Mouse (Mus musculus) stomach, embryonic 14.5 days (tissue): ENCODE data around the gene Sgtb. TPM values are rescaled to one million over a fixed set of nuclear protein-coding genes. Genes with fewer than 3 reads are reported as not detected.
A peak's percentile ranks its signal among the peaks of the same experiment; 100 is the strongest.

Experiments
- ATAC-seq: fragments of 200-750 bp; cut with Nextera tagmentation; 2 replicates; pipeline ENCODE4 v1.8.0; 2017; ENCODE audit warnings: low read depth, moderate TSS enrichment; ENCODE audit not compliant: insufficient number of reproducible peaks, insufficient read depth, low FRiP score
- H3K27ac ChIP-seq: fragments of 300-500 bp; sonication (generic); 2 replicates; pipeline ENCODE4 v1.5.1; 2014; ENCODE audit warnings: mild to moderate bottlenecking, low read length, moderate library complexity, mixed read lengths
- H3K27me3 ChIP-seq: fragments of 300-500 bp; sonication (generic); 2 replicates; pipeline ENCODE4 v1.6.1; 2014; ENCODE audit warnings: low read length, control low read depth, mixed read lengths; ENCODE audit not compliant: control insufficient read depth, insufficient read depth
- H3K36me3 ChIP-seq: fragments of 300-500 bp; sonication (generic); 2 replicates; pipeline ENCODE4 v1.6.1; 2014; ENCODE audit warnings: mild to moderate bottlenecking, control low read depth, low read length, moderate library complexity, mixed read lengths; ENCODE audit not compliant: control insufficient read depth, insufficient read depth
- H3K4me1 ChIP-seq: fragments of 300-500 bp; sonication (generic); 2 replicates; pipeline ENCODE4 v1.6.1; 2014; ENCODE audit warnings: low read length, control low read depth, mixed read lengths; ENCODE audit not compliant: control insufficient read depth, insufficient read depth
- H3K4me2 ChIP-seq: fragments of 300-500 bp; sonication (generic); replicated peaks from 2 replicates; pipeline ENCODE4 v1.6.1; 2014; ENCODE audit warnings: low read depth, low read length, control low read depth
- H3K4me3 ChIP-seq: fragments of 300-500 bp; sonication (generic); 2 replicates; pipeline ENCODE4 v1.5.1; 2014; ENCODE audit warnings: low read depth, low read length, control low read depth
- H3K9ac ChIP-seq: fragments of 300-500 bp; sonication (generic); replicated peaks from 2 replicates; pipeline ENCODE4 v1.6.1; 2014; ENCODE audit warnings: low read depth, mild to moderate bottlenecking, control low read depth, low read length, moderate library complexity, mixed read lengths
- H3K9me3 ChIP-seq: fragments of 300-500 bp; sonication (generic); 2 replicates; pipeline ENCODE4 v1.6.1; 2016; ENCODE audit warnings: low read depth, low read length, control low read depth; ENCODE audit not compliant: control insufficient read depth
- WGBS: fragments of 180-500 bp; shearing (Covaris S2); extraction: QIAGEN DNeasy Blood & Tissue Kit; methylation state at CpG from one replicate; pipeline ENCODE4 v1.1.7; 2014; 5-methylcytosine and 5-hydroxymethylcytosine counted together
- polyA plus RNA-seq: library from polyadenylated mRNA; unstranded; fragments of >200 nt; fragmentation: Nextera tagmentation; extraction: Ambion mirVana; gene quantifications from 2 replicates; pipeline ENCODE4 v1.2.1, GENCODE M21; 2014

Sgtb gene
- polyA plus RNA-seq: 6.0 and 7.2 TPM in 2 replicates

DNA sequence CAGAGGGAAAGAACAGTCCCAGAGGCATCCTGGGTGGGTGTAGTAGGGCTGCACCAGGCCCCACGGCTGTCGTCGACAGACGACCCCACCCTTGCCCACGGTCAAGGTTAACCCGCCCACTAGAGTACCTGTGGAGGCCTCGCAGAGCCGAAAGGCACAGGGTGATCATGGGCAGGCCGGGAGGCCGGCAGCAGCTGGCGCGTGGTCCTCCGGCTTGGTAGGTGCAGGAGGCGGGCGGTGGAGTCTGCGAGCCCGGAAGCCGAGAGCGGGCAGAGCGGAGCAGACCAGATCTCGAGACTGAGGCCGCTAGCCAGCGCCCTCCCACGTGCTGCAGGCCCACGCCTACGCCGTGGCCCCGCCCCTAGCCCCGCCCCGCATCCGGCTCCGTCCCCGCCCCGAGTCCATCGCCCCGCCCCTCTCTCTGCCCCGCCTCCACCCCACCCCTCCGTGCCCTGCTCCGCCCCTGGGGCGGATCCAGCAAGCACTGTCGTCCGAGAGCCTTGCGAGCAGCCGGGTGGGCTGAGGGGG lies at the start of gene Sgtb, which contains the start of gene Nln:
Gene Sgtb (plus strand): TSS at position 454 of the 528 bp plus-strand sequence.
Gene Nln (minus strand): TSS at position 327 of the 528 bp plus-strand sequence.
- peak within 1 kb of the TSS; percentile 78 for H3K4me2 ChIP-seq
- H3K27me3 ChIP-seq: no peaks in the 10 kb centered on the region
- H3K9me3 ChIP-seq: no peaks in the 10 kb centered on the region
- peak; percentile 98 for ATAC-seq
- no peaks in the 10 kb centered on the region; the same call in 1 of the 2 replicates for H3K36me3 ChIP-seq
- H3K4me3 ChIP-seq: peak within 1 kb of the TSS; percentile 79
- peak within 1 kb of the TSS; percentile 61; the same call in 1 of the 2 replicates for H3K27ac ChIP-seq
- 1% methylated on average over 37 of the region's 44 CpGs for WGBS
- peak within 1 kb of the TSS; percentile 64 for H3K9ac ChIP-seq
- no peaks in the 10 kb centered on the region for H3K4me1 ChIP-seq

DNA sequence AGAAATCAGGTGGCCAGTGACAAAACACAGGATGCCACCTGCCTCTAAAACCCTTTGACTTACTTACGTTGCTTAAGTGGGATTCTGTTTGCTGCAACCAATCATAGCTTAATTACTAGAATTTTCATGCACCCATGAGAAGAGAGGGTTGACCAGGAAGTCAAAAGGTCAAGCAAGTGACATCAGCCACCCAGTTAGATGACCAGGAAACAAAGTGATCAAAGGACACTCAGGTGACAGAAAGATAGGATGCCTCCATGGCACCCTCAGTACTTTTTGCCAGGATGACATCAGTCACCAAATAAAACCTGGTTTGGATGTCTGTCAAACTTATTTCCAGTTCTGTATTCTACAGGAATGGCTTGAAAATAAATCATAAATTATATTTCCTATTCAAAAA lies 49.3 kb upstream of the Sgtb start:
- no peaks in the 10 kb centered on the region; the same call in 1 of the 2 replicates for H3K36me3 ChIP-seq
- H3K4me3 ChIP-seq: no peak overlapping the region
- 68% methylated on average over 1 of the region's 1 CpGs for WGBS
- H3K27me3 ChIP-seq: no peaks in the 10 kb centered on the region
- H3K27ac ChIP-seq: no peak overlapping the region
- ATAC-seq: no peak
- no peak overlapping the region for H3K4me2 ChIP-seq
- H3K9me3 ChIP-seq: no peaks in the 10 kb centered on the region
- H3K9ac ChIP-seq: no peak overlapping the region
- H3K4me1 ChIP-seq: no peaks in the 10 kb centered on the region

DNA sequence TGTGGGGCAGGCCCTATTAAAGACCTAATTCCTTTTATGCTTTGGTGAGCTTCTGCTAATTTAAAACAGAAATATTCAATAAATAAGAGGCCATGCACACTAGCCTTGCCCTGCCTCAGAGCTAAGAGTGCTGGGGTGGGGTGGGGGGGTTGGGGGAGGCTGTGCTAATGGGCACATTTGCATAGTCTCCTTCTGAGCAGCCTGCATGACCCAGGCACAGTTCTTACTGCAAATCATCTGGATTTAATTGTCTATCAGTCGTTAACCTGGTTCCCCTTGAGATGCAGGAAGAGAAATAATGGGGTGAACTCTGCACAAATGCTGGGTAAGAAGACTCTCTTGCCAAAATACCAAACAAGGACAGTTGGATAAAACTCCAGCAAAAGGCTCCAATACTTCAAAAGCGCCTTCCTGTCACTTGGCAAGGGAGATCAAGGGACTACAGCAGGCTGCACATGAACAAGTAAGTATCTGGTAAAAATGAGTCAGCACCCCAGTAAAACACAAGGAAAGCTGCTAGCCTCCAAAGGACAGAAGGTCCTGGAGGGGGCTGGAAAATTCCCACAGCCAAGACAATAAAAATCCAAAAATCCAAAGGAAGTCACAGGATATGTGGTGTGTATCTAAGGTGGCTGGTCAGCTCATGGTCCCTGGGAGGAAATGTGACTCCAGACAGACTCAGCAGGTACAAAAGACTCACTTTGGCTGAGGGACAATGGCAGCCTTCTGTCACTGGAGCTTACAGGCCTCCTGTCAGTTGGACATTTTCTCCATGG lies 47.4 kb upstream of the Sgtb start:
- Histone ChIP-seq H3K9ac (no peak overlapping the region), H3K27me3 (no peaks in the 10 kb centered on the region), H3K4me1 (no peaks in the 10 kb centered on the region), H3K36me3 (no peaks in the 10 kb centered on the region; the same call in 1 of the 2 replicates), H3K4me3 (no peak overlapping the region), H3K27ac (no peak overlapping the region), H3K9me3 (no peaks in the 10 kb centered on the region), H3K4me2 (no peak overlapping the region)
- WGBS: 85% methylated on average over 2 of the region's 2 CpGs
- no peak for ATAC-seq

DNA sequence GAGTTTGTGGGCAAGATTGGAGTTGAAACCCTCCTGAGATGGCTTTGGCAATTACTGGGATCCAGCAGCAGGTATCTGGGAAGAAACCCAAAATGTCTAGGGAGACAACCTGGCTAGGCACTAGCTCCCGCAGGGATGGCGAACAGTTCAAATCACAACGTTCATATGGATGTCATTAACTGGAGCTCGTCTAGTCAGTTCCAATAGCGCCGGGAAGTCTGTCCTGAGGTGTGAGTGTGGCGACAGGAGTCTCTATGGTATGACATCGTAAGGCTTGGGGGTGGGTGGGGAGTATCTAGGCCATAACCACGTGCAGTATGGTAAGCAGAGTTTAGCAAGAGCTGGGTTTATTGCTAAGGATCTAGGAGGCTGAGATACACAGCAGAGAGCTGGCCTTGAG lies 46.5 kb upstream of the Sgtb start:
- Histone ChIP-seq H3K4me3 (no peak overlapping the region), H3K27me3 (no peaks in the 10 kb centered on the region), H3K9ac (no peak overlapping the region), H3K27ac (no peak overlapping the region), H3K36me3 (no peaks in the 10 kb centered on the region; the same call in 1 of the 2 replicates), H3K4me2 (no peak overlapping the region), H3K9me3 (no peaks in the 10 kb centered on the region), H3K4me1 (no peaks in the 10 kb centered on the region)
- 90% methylated on average over 9 of the region's 9 CpGs for WGBS
- ATAC-seq: no peak

DNA sequence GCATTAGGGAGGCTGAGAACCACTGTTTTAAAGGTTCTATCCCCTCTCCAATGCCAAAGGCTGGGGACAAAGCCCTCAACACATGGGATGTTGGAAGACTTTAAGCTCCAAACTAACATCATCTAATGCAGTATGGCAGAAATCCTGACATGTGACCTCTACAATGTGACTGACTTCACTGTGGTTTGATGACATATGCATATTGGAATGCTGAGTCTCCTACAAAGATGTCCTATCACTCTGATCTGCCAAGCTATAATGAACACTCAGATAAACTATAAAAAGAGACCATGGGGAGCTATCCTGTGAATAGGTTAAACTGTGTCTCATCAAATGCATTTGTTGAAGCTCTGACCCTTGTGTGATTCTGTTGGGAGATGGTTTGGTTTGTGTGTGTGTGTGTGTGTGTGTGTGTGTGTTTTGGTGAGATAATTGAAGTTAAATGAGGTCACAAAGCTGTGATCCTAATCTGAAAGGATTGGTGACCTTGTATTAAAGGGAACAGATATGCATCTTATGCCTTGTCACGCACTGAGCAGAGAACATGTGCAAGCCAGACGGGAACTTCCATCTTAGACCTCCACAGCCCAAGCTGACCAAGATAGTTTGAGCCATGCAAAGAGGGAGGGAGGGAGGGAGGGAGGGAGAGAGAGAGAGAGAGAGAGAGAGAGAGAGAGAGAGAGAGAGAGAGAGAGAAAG lies 43.7 kb upstream of the Sgtb start:
- no peak overlapping the region for H3K27ac ChIP-seq
- no peak overlapping the region for H3K4me2 ChIP-seq
- no peaks in the 10 kb centered on the region for H3K9me3 ChIP-seq
- no peaks in the 10 kb centered on the region; the same call in 1 of the 2 replicates for H3K36me3 ChIP-seq
- no peak overlapping the region for H3K9ac ChIP-seq
- H3K4me3 ChIP-seq: no peak overlapping the region
- 74% methylated on average over 2 of the region's 2 CpGs for WGBS
- H3K4me1 ChIP-seq: no peaks in the 10 kb centered on the region
- no peak for ATAC-seq
- no peaks in the 10 kb centered on the region for H3K27me3 ChIP-seq

DNA sequence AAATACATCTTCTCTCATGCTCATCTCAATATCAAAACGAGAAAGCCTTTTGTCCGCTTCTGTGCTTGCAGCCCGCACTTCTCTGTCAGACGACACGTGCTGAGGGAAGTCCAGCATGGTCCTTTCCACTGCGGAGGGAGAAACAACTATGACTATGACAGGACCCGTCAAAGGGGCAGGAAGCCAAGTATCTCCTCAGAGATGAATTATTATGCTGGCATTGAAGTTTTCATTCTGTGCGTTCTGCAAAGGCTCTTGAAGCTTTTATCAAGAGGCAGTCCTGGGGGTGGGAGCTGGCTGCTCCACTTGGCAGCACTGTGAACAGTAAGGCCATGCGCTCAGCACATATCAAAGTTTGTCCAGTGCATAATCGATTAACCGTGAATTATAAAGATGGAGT lies 40.3 kb upstream of the Sgtb start:
- ATAC-seq: no peak

DNA sequence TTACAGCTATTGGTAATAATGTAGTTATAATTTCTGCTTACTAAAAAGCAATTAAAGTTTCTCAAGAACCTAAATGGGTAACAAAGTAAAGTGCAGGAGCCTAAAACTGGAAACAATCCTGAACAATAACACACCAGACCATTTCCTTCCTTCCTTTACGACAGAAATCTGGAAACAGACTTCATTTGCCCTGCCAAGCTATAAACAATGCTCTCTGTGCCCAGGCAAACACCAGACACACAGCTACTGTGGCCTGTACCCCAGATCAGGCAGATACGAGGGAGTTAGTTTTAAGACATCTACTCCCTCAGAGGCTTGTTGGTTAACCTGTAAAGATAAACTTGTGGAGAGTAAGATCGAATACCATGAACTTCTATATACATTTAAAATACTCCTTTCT lies 38.8 kb upstream of the Sgtb start:
- WGBS: 58% methylated on average over 3 of the region's 3 CpGs
- no peaks in the 10 kb centered on the region; the same call in 1 of the 2 replicates for H3K4me1 ChIP-seq
- H3K27me3 ChIP-seq: no peaks in the 10 kb centered on the region
- ATAC-seq: no peak
- no peak overlapping the region for H3K4me3 ChIP-seq
- H3K4me2 ChIP-seq: no peak overlapping the region
- no peaks in the 10 kb centered on the region; the same call in 1 of the 2 replicates for H3K36me3 ChIP-seq
- H3K27ac ChIP-seq: no peak overlapping the region
- H3K9ac ChIP-seq: no peak overlapping the region
- no peaks in the 10 kb centered on the region for H3K9me3 ChIP-seq

More for the DNA sequence above, 40.3 kb upstream of the Sgtb start:
- H3K4me1 ChIP-seq: no peaks in the 10 kb centered on the region
- 85% methylated on average over 11 of the region's 11 CpGs for WGBS
- H3K4me3 ChIP-seq: no peak overlapping the region
- no peak overlapping the region for H3K4me2 ChIP-seq
- no peaks in the 10 kb centered on the region for H3K9me3 ChIP-seq
- no peaks in the 10 kb centered on the region; the same call in 1 of the 2 replicates for H3K36me3 ChIP-seq
- no peak overlapping the region for H3K9ac ChIP-seq
- no peaks in the 10 kb centered on the region for H3K27me3 ChIP-seq
- no peak overlapping the region for H3K27ac ChIP-seq

DNA sequence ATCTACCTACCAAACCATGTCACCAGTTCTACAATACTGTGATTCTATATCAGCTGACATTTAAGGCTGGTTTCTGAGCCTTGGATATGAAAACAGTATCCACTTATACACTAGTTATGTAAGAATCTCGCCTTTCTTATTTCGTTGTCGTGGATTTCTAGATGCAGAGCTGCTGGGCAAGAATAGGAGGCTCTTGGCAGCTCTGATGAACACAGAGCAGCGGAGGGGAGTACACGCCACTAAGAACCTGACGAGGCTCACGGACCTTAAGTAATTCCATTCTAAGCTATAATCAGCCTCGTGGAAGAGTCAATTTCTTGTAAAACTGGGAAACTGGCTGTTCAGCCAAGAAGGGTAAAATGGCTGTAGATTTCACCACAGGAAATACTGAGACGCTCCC lies 37.2 kb upstream of the Sgtb start:
- no peaks in the 10 kb centered on the region for H3K9me3 ChIP-seq
- no peaks in the 10 kb centered on the region; the same call in 1 of the 2 replicates for H3K36me3 ChIP-seq
- H3K4me3 ChIP-seq: no peak overlapping the region
- 93% methylated on average over 9 of the region's 9 CpGs for WGBS
- no peak overlapping the region for H3K9ac ChIP-seq
- no peaks in the 10 kb centered on the region; the same call in 1 of the 2 replicates for H3K4me1 ChIP-seq
- H3K4me2 ChIP-seq: no peak overlapping the region
- no peaks in the 10 kb centered on the region for H3K27me3 ChIP-seq
- no peak for ATAC-seq
- no peak overlapping the region for H3K27ac ChIP-seq
